Mouse (Mus musculus) liver, adult (tissue): ENCODE measurements around the gene Lhx5.

Experiments used
- GATA4 ChIP-seq: IDR thresholded peaks from 2 replicates; pipeline ENCODE4 v1.6.1; 2014; ENCODE audit warnings: mild to moderate bottlenecking, low read length; ENCODE audit not compliant: insufficient replicate concordance

Lhx5 gene

DNA sequence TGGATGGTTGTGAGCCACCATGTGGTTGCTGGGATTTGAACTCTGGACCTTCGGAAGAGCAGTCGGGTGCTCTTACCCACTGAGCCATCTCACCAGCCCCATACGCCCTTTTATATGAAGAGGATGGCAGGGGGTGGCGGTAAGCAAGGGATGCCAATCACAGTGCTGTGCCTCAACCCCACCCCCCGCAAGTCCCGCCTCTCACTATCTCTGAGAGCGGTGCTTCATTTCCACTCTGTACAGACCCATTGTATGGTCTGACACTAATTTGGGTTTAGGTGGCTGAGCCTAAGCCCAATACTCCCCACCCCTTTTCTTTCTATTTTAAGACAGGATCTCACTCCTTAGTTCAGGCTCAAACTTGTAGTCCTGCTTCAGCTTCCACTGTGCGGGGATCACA is 44.4 kb downstream of the Lhx5 start:
- no peak for TF ChIP-seq GATA4

DNA sequence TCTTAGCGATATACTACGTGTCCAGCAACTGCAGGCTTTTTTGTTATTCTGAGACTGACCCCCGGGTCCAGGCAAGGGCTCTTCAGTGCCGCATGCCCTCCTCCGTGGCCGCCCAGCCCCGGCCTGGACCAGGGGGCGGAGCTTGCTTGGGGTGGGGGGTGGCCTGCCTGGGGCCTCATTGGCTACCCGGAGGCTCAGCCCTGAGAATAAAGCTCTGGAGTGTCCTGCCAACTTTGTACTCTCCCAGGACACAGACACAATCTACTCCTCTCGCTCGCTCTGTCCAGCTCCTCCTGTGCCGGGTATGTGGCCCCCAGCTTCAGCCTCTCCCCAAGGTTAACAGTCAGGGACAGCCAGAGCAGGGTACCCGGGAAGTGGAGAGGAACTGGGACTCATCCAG is 44.8 kb downstream of the Lhx5 start, which contains the start of gene Sds:
Gene Sds (plus strand): TSS at position 231 of the 400 bp plus-strand sequence.
- no peak for TF ChIP-seq GATA4

DNA sequence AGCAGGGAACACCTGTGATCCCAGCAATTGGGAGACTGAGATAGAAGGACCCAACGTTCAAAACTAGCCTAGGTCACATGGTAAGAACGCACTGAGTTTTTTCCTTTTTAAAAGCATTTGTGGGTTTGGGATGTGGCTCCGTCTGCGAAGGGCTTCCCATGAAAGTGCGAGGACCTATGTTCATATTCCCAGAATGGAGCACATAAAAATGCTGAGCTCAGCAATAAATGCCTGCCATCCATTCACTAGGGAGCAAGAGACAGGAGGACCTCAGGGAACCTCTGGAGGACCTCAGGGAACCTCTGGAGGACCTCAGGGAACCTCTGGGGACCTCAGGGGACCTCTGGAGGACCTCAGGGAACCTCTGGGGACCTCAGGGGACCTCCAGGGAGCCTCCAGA is 46.5 kb downstream of the Lhx5 start:
- no peak for TF ChIP-seq GATA4

DNA sequence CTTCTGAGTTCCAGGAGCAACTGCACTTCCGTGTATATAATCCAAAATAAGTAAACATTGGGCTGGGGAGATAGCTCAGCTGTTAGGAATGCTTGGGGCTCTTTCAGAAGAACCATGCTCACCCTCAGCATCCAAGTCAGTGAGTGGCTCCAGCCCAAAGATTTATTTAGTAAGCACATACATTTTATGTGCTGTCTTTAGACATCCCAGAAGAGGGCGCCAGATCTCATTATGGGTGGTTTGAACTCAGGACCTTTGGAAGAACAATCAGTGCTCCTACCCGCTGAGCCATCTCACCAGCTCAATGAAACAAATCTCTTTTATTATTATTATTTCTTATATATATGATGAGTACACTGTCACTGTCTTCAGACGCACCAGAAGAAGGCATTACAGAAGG is 48.0 kb downstream of the Lhx5 start:
- TF ChIP-seq GATA4: no peak

DNA sequence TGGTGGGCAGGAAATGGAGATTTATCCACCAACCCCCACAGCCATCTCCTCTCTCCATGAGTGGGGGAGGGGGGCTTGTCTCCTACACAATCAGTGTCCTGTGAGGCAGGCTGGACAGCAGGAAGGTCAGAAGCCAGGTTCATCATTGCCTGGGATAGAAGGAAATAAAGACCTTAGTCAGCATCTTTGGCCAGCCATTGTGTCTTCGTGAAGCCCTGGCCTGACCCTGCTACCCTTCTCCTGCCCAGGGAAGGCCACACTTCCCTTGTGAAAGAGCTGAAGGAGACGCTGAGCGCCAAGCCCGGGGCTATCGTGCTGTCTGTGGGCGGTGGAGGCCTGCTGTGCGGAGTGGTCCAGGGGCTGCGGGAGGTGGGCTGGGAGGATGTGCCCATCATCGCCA is 49.7 kb downstream of the Lhx5 start:
- TF ChIP-seq GATA4: no peak

DNA sequence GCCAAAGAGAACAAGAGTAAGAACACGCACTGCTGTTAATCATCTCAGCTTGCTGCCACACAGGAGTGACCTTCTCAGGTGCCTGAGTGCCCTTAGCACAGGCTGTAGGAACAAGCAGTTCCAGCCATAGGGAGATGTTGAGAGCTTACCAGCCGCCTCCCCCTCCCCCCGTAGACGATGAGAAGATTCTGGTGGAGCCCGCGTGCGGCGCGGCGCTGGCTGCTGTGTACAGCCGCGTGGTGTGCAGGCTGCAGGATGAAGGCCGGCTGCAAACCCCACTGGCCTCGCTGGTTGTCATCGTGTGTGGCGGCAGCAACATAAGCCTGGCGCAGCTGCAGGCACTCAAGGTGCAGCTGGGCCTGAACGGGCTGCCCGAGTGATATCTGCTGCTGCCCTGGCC is 51.9 kb downstream of the Lhx5 start:
- no peak for TF ChIP-seq GATA4

DNA sequence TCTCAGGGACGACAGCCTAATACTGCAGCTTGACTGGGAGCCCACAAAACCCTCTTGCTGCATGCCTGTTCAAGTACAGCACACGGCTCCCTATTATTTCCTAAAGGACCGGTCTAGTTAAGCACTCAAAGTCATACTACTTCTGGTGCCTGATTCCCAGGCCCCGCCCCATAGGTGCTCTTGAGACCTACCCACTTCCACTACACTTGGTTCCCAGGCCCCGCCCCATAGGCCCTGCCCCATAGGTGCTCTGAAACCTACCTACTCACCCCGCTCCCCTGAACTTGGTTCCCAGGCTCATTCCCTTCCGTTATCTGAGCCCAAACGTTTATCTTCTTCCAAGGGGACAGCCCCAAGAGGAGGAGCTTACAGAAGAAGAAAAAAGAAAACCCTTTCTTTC is 56.3 kb downstream of the Lhx5 start:
- no peak for TF ChIP-seq GATA4

DNA sequence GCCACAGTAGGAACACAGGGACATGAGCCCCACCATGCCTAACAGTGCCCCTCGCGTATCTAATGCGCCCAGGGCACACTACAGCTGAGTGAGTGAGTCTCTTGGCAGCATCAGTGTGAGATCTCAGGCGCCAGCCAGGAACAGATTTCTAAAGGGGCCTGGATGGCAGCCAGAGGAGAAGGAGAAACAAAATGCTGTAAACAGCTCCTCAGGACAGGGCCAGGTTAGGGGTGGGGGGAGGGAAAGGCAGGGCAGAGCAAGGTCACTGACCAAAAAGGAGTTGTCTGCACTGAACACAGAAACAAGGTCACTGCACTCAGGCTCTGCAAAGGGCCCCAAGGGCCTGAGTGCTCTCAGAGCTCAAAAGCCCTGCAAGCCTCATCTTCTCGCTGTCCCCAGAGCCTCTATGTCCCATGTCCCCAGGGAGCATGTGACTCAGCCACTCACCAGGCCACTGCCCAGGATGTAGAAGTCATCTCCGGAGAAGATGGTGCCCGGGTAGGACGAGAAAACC is 59.2 kb downstream of the Lhx5 start:
- no peak for TF ChIP-seq GATA4
